ENCODE assay signal across 21 mouse cellular contexts in the genomic region with DNA sequence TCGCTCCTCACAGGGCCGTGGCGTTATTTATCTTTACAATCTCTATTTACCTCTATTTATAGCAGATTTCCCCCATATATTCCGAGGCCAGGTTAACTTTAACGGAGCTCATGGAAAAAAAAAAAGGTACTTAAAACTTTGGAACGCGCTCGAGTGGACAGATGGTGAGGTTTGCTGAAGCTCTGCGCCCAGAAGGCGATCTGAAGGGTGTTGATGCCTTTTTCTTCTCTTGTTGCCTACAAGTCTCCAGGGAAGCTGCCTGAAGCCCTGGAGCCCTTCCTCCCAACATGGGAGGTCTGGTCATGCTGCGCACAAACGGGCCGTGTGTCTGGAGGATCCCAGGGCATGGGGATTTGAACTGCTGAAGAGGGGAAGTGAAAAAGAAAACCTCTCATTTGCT.
DNase-seq lines count a peak whose midpoint lies in the region; ATAC-seq lines count a peak whose summit lies in the region.
"Had no signal": no experiment of that assay in that cellular context is flagged by ENCODE, and none has a peak within 500 bp of the region (broad histone marks: within the 10 kb centered on the region; RNA-seq: fewer than 3 reads in every experiment).

No protein-coding gene starts in this region.

- DNase-seq in forebrain, embryonic 10.5 days (ENCODE audit: extremely low spot score, low spot score) = no peak
- peak; percentile 33 for DNase-seq in layer of hippocampus, adult 11-12 months (ENCODE audit: low spot score)
- DNase-seq in layer of hippocampus, adult 9-10 months (ENCODE audit: low spot score) = no peak
- peak; percentile 73 for DNase-seq in brain, adult 2 months (ENCODE audit: low read depth, low spot score)
- DNase-seq in right cerebral cortex, adult 2 months (ENCODE audit: low spot score in 2 of 2) = peak; percentile 42 to 51
- no peak for DNase-seq in cerebellum, adult 9-11 months
- DNase-seq in retina, embryonic 14.5 days (ENCODE audit: low spot score) = no peak
- DNase-seq: adrenal gland, postnatal 10 days; cerebellum, postnatal 10 days; gastrocnemius, postnatal 10 days; kidney, postnatal 25 days; thymus, postnatal 25 days had no signal

- H3K4me2 ChIP-seq in forebrain, embryonic 13.5 days = no peak overlapping the region
- H3K4me2 ChIP-seq: limb, embryonic 15.5 days; lung, embryonic 14.5 days; midbrain, embryonic 12.5 days had no signal

- peak overlapping the region; percentile 40 for H3K27ac ChIP-seq in forebrain, embryonic 13.5 days
- no peak overlapping the region for H3K27ac ChIP-seq in forebrain, embryonic 10.5 days
- H3K27ac ChIP-seq: embryonic facial prominence, embryonic 10.5 days; limb, embryonic 15.5 days; liver, embryonic 14.5 days; midbrain, embryonic 12.5 days had no signal

- H3K36me3 ChIP-seq in forebrain, embryonic 13.5 days (ENCODE audit: poor library complexity, severe bottlenecking) = no peaks in the 10 kb centered on the region
- H3K36me3 ChIP-seq in forebrain, embryonic 10.5 days (replicated peaks) = no peaks in the 10 kb centered on the region
- H3K36me3 ChIP-seq: embryonic facial prominence, embryonic 10.5 days; heart, embryonic 10.5 days; limb, embryonic 15.5 days; midbrain, embryonic 12.5 days had no signal

- H3K4me1 ChIP-seq in forebrain, embryonic 13.5 days = peaks cover 18% of the 10 kb centered on the region
- H3K4me1 ChIP-seq in forebrain, embryonic 10.5 days = 0 out of 2 replicates have a peak, but pooled peaks cover 4% of the 10 kb centered on the region

- WGBS in forebrain, embryonic 13.5 days = 74% methylated on average over 13 of the region's 13 CpGs
- 88% methylated on average over 13 of the region's 13 CpGs for WGBS in forebrain, embryonic 10.5 days

- H3K27me3 ChIP-seq in forebrain, embryonic 13.5 days = no peaks in the 10 kb centered on the region; the same call in 1 of the 2 replicates
- H3K27me3 ChIP-seq in forebrain, embryonic 10.5 days (ENCODE audit: poor library complexity, severe bottlenecking) = peaks cover 29% of the 10 kb centered on the region

- no peak overlapping the region for H3K4me3 ChIP-seq in forebrain, embryonic 13.5 days
- no peak overlapping the region for H3K4me3 ChIP-seq in forebrain, embryonic 10.5 days
- H3K4me3 ChIP-seq: embryonic facial prominence, embryonic 10.5 days; heart, embryonic 10.5 days; limb, embryonic 15.5 days; midbrain, embryonic 12.5 days had no signal

- H3K9me3 ChIP-seq in forebrain, embryonic 13.5 days (replicated peaks) = no peaks in the 10 kb centered on the region; the same call in 1 of the 2 replicates
- H3K9me3 ChIP-seq in forebrain, embryonic 10.5 days = peaks cover under 1% of the 10 kb centered on the region; the same call in 1 of the 2 replicates
- H3K9me3 ChIP-seq: embryonic facial prominence, embryonic 10.5 days; limb, embryonic 15.5 days; midbrain, embryonic 12.5 days had no signal

- H3K9ac ChIP-seq in forebrain, embryonic 13.5 days = no peak overlapping the region
- H3K9ac ChIP-seq: limb, embryonic 15.5 days; liver, embryonic 14.5 days; lung, embryonic 14.5 days; midbrain, embryonic 12.5 days had no signal

- no peak for ATAC-seq in forebrain, embryonic 13.5 days
- ATAC-seq: activated CD4-positive, CD25-positive, alpha-beta regulatory T cell, adult 4 months; hindbrain, embryonic 16.5 days had no signal

Comparison
In these comparisons a context has a peak if more than half of its experiments do, and no peak if none do; other contexts are left out.
1. DNase-seq: peak in layer of hippocampus, adult 11-12 months (single experiment), brain, adult 2 months (single experiment) and right cerebral cortex, adult 2 months (2 of 2); none in forebrain, embryonic 10.5 days (single experiment), layer of hippocampus, adult 9-10 months (single experiment), cerebellum, adult 9-11 months (single experiment) and retina, embryonic 14.5 days (single experiment).